Mouse (Mus musculus): ENCODE data around the gene Pde4c. TPM values are rescaled to one million over a fixed set of nuclear protein-coding genes. Genes with fewer than 3 reads are reported as not detected.

The Pde4c gene
- polyA plus RNA-seq, 1 experiment from 2014 or later = 0.56 TPM

DNA sequence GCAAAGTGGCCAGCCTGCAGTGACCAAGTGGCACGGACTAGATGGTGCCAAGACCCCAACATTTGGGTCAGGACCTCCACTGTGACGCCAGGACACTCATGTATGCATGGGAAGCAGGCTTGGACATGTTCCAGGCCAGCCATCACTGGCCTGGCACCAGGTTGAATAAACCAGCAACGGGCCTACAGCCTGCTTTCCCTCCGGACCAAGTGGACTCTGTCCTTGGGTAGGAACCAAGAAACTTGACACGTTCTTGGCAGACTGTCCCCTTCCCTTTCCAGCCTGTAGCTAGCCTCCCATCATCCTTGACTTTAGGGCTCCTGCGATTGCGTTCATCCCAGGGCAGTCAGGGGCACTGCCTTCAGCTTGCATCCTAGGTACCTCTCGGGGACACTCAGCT lies 35.9 kb upstream of the Pde4c start:
- WGBS (ENCODE audit: insufficient replicate concordance) = 78% methylated on average over 8 of the region's 8 CpGs
- no peak overlapping the region for H3K27ac ChIP-seq

DNA sequence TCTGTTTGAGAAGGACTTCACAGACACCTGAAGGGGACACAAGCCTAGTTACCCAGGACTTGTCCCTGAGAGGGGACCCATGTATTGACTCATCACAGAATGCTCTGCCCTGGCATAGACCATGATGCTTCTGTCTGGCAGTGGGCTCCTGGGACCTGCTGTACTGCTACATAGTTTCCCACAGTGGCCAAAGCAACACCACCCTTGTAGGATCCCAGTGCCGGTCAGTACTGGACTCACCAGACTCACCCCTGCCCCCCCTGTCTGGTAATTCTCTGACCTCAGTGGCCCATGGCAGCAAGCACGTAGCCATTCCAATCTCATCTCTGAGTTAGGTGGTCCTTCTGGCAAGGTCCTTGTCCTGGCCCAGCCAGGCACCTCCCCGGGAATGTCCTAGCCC lies 35.4 kb upstream of the Pde4c start:
- no peak overlapping the region for H3K9ac ChIP-seq
- H3K4me2 ChIP-seq = no peak overlapping the region
- H3K27ac ChIP-seq = no peak overlapping the region
- no peak overlapping the region for H3K4me3 ChIP-seq
- peaks cover 20% of the 10 kb centered on the region for H3K4me1 ChIP-seq
- no peak for ATAC-seq
- H3K27me3 ChIP-seq (replicated peaks) = peaks cover 43% of the 10 kb centered on the region
- no peaks in the 10 kb centered on the region for H3K9me3 ChIP-seq (replicated peaks)
- WGBS (ENCODE audit: insufficient replicate concordance) = 72% methylated on average over 3 of the region's 3 CpGs
- no peaks in the 10 kb centered on the region for H3K36me3 ChIP-seq

More for the DNA sequence above, 35.9 kb upstream of the Pde4c start:
- Histone ChIP-seq H3K9me3 (replicated peaks) (no peaks in the 10 kb centered on the region), H3K27me3 (replicated peaks) (peaks cover 47% of the 10 kb centered on the region), H3K9ac (no peak overlapping the region), H3K36me3 (no peaks in the 10 kb centered on the region), H3K4me1 (peaks cover 15% of the 10 kb centered on the region), H3K4me2 (no peak overlapping the region), H3K4me3 (no peak overlapping the region)
- ATAC-seq = no peak

DNA sequence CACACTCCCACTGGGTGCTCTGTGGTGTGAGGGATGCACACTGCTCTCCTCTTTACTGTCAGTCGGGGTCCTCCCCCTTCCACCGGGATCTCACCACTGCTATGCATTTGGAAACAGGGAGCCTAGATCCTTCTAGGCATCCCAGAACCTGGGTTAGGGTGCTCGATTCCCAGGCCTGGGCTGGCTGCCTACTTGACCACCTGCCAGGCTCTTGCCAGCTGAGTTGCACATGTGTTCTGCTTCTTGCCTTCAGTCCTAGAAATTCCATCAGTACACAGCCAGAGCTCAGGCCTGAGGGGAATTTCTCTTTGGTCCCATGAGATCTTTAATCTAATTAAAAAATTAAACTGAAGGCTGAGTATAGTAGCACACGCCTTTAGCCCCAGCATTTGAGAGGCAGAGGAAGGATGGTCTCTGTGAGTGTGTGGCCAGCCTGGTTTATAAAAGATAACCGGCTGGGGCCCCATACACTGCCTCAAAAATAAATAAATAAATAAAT lies 33.6 kb upstream of the Pde4c start:
- H3K4me3 ChIP-seq = no peak overlapping the region
- H3K9me3 ChIP-seq (replicated peaks) = no peaks in the 10 kb centered on the region
- H3K4me1 ChIP-seq = peaks cover 35% of the 10 kb centered on the region
- 66% methylated on average over 5 of the region's 5 CpGs for WGBS (ENCODE audit: insufficient replicate concordance)
- H3K4me2 ChIP-seq = no peak overlapping the region
- H3K9ac ChIP-seq = no peak overlapping the region; the same call in 1 of the 2 replicates
- H3K36me3 ChIP-seq = no peaks in the 10 kb centered on the region
- no peak for ATAC-seq
- no peak overlapping the region for H3K27ac ChIP-seq
- peaks cover 33% of the 10 kb centered on the region for H3K27me3 ChIP-seq (replicated peaks)

DNA sequence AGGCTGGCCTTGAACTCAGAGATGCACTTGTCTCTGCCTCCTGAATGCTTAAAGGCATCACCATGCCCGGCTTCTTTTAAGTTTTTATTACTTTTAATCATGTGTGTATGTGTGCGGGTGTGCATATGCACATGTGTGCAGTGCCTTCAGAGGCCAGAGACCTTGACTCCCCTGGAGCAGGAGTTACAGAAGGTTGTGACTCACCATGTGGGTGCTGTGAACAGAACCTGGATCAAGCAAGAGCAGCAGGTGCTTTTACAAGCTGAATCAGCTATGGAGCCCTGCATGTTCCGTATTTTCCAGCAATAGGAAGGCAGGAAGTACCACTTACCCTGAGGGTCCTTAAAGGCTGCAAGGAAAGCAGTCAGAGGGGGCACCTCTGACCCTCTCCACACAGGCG lies 32.3 kb upstream of the Pde4c start:
- ATAC-seq = no peak
- Histone ChIP-seq H3K36me3 (no peaks in the 10 kb centered on the region), H3K4me2 (peak overlapping the region; percentile 54; the same call in 1 of the 2 replicates), H3K27me3 (replicated peaks) (peaks cover 28% of the 10 kb centered on the region), H3K9ac (no peak overlapping the region), H3K27ac (no peak overlapping the region), H3K9me3 (replicated peaks) (no peaks in the 10 kb centered on the region), H3K4me3 (no peak overlapping the region), H3K4me1 (peaks cover 47% of the 10 kb centered on the region)
- WGBS (ENCODE audit: insufficient replicate concordance) = 70% methylated on average over 4 of the region's 4 CpGs

DNA sequence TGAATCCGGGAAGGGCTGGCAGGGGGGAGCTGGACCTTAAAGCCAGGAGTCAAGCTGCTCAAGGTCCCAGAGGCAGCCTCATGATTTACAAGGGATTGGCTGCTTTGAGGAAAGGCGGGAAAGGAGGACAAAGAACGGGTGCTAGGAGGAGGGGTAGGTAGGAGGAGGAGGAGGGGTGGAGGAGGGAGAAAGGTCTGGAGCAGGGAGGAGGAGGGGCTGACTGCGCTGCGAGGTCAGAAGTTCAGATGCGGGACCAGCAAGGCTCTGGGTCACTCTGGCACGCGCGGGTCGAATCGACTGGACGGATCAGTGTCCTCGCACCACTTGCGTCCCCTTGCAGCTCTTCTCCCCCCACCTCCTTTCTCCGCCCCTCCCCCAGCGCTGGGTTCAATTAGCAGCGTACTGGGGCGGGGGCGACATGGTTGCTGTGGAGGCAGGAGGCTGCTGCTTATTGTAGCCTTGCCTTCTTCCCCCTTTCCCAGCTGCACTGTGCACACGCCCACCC lies 31.7 kb upstream of the Pde4c start:
- 11% methylated on average over 19 of the region's 20 CpGs for WGBS (ENCODE audit: insufficient replicate concordance)
- Histone ChIP-seq H3K4me3 (no peak overlapping the region), H3K9me3 (replicated peaks) (no peaks in the 10 kb centered on the region), H3K9ac (peak overlapping the region; percentile 48), H3K4me2 (peak overlapping the region; percentile 54), H3K4me1 (peaks cover 53% of the 10 kb centered on the region), H3K27me3 (replicated peaks) (peaks cover 22% of the 10 kb centered on the region), H3K36me3 (no peaks in the 10 kb centered on the region), H3K27ac (no peak overlapping the region)
- ATAC-seq = no peak

DNA sequence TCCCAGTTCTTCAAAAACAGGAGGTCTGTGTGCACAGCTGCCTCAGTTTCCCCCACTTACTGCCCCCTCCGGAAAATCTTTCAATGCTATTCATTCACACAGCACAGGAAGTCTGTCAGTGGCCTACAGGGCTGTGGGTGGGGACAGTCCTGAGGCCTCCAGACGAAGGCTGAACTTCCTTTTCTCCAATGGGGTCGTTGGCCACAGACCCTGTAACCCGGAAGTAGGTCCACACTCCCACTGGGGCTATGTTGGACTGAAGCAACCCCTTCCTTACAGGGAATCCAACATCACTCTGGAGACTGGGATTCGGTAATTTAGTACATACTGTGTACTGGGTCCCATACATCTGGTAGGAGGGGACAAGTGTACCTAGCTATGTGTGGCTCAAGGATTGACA lies 29.9 kb upstream of the Pde4c start:
- Histone ChIP-seq H3K27me3 (replicated peaks) (peaks cover 14% of the 10 kb centered on the region), H3K27ac (peak overlapping the region; percentile 55; the same call in 1 of the 2 replicates)
- 25% methylated on average over 5 of the region's 5 CpGs for WGBS (ENCODE audit: insufficient replicate concordance)

DNA sequence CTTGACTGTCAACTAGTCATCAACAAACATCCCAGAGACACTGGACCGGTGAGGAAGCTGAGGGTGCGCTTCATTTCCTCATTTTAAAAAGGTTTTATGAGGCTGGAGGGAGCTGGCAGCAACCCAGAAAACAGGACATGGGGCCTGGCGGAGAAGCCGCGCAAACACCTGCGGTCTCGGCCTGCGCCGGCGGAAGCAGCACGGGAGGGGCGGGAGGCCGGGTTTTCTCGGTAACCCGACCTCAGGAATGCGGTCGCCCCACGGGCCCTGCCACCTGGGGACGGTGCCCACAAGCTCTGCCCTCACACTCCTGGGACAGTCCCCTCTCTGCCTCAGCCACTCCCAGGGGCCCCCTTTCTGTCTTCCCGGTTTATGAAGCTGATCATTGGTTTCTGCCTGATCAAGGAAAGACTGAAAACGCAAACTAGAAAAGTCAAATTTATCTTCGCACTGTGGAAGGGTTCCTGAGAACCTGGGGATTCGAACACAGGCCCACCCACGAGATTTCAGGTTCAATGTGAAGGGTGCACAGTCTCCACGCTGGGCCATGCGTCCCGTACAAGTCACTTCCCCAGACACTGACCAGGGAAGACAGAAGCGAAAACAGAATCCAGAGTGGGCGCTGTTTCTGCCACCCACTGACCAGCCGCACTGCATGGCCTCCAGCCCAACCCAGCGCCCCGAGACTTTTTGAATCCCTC lies 28.1 kb upstream of the Pde4c start:
- 25% methylated on average over 32 of the region's 32 CpGs for WGBS (ENCODE audit: insufficient replicate concordance)

More for the DNA sequence above, 29.9 kb upstream of the Pde4c start:
- no peak overlapping the region for H3K9ac ChIP-seq
- H3K9me3 ChIP-seq (replicated peaks) = no peaks in the 10 kb centered on the region
- ATAC-seq = no peak
- H3K4me1 ChIP-seq = peaks cover 69% of the 10 kb centered on the region
- no peaks in the 10 kb centered on the region for H3K36me3 ChIP-seq
- no peak overlapping the region for H3K4me2 ChIP-seq
- no peak overlapping the region for H3K4me3 ChIP-seq

DNA sequence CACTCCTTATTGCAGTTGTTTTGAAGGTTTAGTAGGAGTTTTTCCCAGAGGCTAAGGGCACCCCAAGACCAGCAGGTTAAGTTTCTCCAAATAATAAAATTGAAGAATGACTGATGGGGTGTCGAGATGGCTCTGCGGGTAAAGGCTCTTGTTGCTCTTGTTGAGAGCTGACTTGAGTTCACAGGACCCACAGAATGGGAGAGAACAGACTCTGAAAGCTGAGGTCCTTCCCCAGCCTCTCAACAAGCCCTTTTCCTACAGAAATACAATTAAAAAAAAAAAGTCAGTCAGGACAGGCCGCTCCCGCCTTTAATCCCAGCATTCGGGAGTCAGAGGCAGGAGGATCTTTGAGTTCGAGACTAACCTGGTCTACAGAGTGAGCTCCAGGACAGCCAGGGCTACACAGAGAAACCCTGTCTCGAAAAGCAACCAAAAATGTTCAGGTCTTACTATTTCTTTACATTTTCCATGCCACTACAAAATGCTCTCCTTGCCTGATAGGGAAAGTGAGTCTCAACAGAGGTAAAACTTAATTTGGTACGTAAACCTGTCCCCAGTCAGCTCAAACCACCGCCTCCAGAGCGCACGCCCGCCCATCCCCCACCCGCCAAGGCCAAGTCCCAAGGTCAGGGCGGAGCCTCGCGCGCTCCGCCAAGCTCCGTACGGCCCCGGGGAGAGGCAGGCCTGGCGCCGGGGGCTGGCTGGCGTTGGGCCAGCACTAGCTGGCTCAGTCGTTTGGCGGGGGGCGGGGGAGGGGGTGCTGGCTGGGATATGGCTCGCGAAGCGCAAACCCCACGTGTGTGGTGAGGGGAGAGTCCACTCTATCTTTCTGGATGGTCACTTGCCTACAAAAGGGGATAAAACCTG lies 27.3 kb upstream of the Pde4c start:
- peak; percentile 54 for ATAC-seq
- Histone ChIP-seq H3K27ac (peak overlapping the region; percentile 98), H3K4me2 (peak overlapping the region; percentile 99), H3K27me3 (replicated peaks) (peaks cover 12% of the 10 kb centered on the region), H3K4me3 (peak overlapping the region; percentile 38), H3K36me3 (no peaks in the 10 kb centered on the region), H3K4me1 (peaks cover 76% of the 10 kb centered on the region), H3K9ac (peak overlapping the region; percentile 79), H3K9me3 (replicated peaks) (no peaks in the 10 kb centered on the region)
- WGBS (ENCODE audit: insufficient replicate concordance) = 4% methylated on average over 30 of the region's 31 CpGs

More for the DNA sequence above, 28.1 kb upstream of the Pde4c start:
- Histone ChIP-seq H3K4me2 (peak overlapping the region; percentile 99), H3K9ac (peak overlapping the region; percentile 79), H3K4me1 (peaks cover 69% of the 10 kb centered on the region), H3K4me3 (peak overlapping the region; percentile 38), H3K27me3 (replicated peaks) (peaks cover 14% of the 10 kb centered on the region), H3K27ac (peak overlapping the region; percentile 98), H3K36me3 (no peaks in the 10 kb centered on the region), H3K9me3 (replicated peaks) (no peaks in the 10 kb centered on the region)
- no peak for ATAC-seq

DNA sequence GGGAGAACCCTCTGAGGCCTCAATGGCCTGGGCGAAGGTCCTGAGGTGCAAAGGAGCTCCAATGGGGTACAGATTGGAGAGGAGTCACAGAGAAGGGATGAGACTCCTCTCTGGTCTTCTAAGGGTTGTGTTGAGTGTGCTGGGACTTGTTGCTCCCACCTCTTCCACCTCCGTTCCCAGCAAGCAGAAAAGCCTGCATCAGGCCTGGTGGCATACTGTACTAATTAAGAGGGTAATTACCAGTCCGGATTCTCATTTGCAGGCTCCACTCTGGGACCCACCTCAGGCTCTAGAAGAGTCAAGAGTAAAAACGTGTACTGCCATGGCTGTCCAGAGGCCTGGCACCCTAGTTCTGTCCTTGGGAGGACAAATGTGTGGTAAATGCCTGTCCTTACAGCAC lies 26.6 kb upstream of the Pde4c start:
- 55% methylated on average over 4 of the region's 4 CpGs for WGBS (ENCODE audit: insufficient replicate concordance)
- peak overlapping the region; percentile 98 for H3K27ac ChIP-seq
- no peak for ATAC-seq
- H3K36me3 ChIP-seq = no peaks in the 10 kb centered on the region
- H3K4me2 ChIP-seq = peak overlapping the region; percentile 99
- H3K4me1 ChIP-seq = peaks cover 74% of the 10 kb centered on the region
- peak overlapping the region; percentile 79 for H3K9ac ChIP-seq
- peak overlapping the region; percentile 38 for H3K4me3 ChIP-seq
- H3K27me3 ChIP-seq (replicated peaks) = peaks cover 5% of the 10 kb centered on the region; the same call in 1 of the 2 replicates
- no peaks in the 10 kb centered on the region for H3K9me3 ChIP-seq (replicated peaks)

DNA sequence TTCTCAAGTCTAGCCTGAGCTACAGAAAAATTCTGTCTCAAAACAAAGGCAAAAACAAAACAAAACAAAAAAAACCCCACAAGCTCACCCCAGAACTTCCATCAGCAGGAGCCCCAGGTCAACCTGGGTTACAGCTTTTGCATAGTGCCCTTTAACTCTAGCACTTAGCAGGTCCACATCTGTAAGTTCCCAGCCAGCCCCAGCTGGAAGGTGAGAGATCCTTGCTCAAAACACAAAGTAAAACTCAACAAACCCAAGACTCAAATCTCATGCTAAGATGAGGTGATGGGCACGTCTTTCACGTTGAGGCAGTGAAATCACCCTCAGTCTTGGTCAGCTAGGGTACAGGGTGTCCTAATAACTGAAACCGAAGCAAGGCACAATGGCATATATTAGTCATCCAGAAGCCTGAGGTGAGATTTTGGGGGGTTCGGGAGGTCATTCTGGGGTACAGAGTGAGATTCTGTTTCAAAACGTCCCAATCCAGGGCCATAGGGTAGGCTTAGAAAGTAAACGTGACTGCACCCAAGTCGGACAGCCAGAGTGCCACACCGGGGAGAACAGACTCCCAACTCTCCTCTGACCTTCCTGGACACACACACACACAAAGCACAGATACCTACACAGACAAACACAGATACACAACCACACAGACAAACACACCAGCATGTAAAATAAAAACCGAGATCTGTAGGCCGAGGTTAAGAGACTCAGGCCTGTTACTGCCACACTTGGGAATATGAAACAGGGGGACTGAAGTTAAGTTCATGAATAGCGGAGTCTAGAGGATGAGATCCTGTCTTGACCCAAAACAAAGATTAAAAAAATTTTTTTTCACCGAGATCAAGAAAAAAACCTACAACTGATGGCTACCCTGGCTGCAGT lies 25.9 kb upstream of the Pde4c start:
- Histone ChIP-seq H3K27ac (peak overlapping the region; percentile 98), H3K4me1 (peaks cover 67% of the 10 kb centered on the region), H3K9ac (peak overlapping the region; percentile 79), H3K4me3 (peak overlapping the region; percentile 90), H3K27me3 (replicated peaks) (no peaks in the 10 kb centered on the region; the same call in 1 of the 2 replicates), H3K36me3 (no peaks in the 10 kb centered on the region), H3K4me2 (peak overlapping the region; percentile 99), H3K9me3 (replicated peaks) (no peaks in the 10 kb centered on the region)
- no peak for ATAC-seq
- 67% methylated on average over 12 of the region's 12 CpGs for WGBS (ENCODE audit: insufficient replicate concordance)

All from liver, embryonic 12.5 days (tissue).